Mouse (Mus musculus) c-Kit-negative CD71-positive TER-119-positive erythroid progenitor cells, embryonic 14.5 days (primary cell): Measurements from ENCODE around the gene Lbhd2.

Source experiments
- DNase-seq: peaks from one replicate; pipeline ENCODE4 v3.0.0-alpha.2; 2013; ENCODE audit warnings: low read depth, low spot score

Lbhd2 gene

DNA sequence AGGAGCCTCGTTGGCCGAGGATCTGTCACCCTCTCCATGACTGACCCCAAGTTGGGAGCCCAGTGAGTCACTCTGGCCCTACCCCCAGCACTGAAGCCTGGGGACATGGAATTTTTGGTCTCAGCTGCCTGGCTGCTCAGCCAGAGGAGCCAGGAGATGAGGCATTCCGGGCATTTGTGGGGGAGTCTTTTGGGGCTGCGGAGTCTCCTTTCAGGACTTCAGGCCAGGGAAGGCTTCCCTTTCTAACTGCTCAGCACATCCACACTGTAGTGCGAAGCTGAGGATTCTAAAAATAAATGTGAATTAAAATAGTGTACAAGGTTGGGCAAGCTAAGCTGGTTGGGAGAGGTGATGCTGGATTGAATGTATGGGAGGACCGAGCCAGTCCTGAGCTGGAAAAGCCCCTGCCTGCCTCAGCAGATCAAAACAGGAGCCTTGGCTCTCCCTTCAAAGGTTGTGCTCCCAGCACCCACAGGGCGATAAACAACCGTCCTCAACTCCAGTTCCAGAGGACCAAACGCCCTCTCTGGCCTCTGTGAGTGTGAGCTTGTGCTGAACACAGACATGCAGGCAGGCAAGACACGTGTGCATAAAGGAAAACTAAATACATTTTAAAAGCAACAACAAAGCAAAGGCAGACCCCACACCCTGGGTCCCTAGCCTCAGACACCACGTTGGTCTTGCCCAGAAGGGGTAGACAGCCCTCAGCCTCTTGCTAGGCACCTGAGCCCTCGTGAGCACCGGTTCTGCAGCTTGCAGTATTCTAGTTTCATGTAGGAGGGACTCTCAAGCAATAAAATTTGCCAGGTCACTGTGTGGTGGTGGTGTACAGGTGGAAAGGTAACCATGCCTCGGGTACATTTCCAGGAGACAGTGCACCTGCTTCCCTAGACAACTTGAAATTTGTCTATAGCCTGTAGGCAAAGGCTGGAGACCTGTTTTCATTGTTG lies 24.5 kb downstream of the Lbhd2 start:
- DNase-seq, result no peak

DNA sequence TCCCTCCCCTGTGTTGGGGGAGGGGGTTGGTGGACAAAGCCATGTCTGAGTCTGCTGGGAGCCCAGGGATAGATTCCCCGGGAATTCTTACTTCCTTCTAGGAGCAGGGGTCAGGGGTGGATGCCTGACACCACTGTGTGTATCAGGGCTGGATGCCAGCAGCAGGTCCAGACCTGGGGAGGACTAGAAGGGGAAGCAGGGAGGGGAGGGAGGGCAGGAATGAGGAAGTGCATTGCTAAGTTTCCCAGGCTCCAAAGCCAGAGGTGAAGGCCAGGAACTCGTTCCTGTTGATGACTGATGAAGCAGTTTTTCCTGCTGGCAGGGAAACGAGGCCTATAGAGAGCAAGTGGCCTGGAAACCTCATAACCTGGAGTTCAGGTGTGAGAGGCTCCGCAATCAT lies 25.5 kb downstream of the Lbhd2 start:
- DNase-seq, result no peak

DNA sequence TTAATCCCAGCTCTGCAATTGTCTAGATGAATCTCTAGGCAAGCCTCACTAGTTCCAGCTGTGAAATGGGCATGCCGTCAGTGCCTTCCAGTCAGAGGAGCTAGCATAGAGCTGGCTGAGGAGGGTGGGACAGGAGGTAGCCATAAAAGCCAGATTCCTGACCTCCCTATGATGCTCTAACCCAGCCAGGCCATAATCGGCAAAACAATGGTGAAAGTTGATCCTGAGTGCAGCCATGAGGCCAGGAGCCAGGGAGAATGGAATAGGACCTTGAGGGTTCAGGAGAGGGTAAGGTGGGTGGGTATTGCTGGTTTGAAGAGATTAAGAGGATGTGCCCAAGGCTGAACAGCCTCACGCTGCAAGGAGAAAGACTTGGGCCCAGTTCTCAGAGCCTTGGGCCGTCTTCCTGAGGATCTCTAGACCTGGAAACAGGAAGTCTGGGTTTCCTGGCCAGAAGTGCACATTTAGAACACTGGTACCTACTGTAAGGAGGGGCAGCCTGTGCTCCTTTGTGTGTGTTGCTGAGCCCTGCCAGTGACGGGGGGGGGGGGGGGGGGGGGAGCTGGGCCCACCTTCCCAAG lies 26.2 kb downstream of the Lbhd2 start:
- DNase-seq, result no peak

DNA sequence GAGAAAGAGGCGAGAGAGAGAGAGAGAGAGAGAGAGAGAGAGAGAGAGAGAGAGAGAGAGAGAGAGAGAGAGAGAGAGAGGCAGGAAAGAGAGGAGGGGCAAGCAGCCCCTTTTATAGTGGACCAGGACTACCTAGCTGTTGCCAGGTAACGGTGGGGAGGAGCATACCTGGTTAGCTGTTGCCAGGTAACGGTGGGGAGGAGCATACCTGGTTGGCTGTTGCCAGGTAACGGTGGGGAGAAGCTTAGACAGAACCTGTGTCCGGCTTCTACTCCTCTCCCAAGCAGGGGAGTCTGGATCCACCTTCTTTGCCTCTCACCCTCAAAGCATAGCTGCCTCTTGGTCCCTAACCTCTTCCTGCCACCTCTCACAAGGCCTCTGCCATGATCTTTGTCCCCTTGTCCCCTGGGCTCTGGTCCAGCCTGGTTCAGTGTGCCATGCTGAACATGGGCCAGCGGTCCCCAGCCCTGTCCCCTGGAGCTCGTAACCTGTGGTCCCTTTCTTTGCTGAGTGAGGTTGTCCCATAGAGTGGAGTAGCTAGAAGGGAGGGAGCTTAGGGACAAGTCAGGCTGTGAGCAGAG lies 27.6 kb downstream of the Lbhd2 start:
- no peak for DNase-seq

DNA sequence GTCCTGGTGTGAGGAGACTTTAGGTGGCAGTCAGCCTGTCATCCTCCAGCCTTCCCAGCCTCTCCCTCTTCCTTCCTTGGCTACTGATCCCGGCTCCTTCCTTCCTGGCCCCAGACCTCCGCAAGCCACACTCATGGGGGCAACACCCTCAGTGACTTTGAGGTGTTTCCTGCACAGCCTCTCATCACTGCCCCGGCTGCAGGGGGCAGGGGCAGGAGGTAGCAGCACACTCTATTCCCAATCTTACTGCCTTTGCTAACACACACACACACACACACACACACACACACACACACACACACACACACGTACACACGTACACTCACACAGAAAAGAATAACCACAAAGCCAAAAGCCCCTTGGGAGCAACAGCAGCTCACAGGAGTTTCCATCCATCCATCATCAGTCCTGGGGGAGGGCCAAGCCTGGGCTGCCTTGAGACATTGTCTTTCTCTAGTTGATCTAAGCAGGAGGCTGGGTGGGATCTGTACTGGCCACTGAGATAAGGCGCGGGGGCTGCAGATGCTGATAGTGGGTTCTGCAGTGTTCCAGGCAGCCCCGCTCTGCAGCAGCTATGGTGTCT lies 28.2 kb downstream of the Lbhd2 start:
- DNase-seq, result no peak

DNA sequence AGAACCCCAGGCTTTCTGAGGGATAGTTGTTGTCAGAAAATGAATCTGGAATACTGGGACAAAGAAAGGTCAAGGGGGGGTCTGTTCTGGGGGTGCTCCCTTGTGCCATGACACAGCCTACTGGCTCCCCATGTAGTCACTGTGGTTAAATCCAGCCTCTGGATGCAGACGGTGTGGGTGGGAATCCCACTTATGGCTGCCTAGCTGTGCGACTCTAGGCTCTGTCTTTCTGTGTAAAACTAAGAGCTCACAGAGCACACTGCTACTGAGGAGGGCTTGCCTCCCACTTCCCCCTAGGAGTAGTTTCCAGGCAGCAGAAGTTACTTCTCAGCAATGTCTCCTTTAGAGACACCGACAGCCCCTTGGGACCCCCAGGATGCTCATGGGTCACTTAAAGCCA lies 29.6 kb downstream of the Lbhd2 start:
- no peak for DNase-seq

DNA sequence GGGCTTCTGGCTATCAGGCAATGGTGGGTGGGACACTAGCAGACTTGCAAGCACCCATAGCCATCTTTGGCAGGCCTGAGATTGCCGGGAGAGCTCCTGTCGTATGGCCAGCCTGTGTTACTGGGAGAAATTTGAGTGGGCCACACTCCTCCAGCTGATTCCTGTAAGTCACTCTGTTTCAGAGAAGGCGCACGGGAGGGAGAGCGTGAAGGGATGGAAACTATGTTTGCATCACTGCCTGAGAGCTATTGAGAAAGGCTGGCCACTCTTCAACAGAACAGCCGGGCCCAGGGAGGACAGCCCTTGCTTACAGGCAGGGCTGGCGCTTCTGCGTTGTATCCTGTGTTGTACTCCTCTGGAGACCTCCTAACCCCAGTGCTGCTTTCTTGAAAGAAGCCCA lies 30.0 kb downstream of the Lbhd2 start:
- DNase-seq, result no peak

DNA sequence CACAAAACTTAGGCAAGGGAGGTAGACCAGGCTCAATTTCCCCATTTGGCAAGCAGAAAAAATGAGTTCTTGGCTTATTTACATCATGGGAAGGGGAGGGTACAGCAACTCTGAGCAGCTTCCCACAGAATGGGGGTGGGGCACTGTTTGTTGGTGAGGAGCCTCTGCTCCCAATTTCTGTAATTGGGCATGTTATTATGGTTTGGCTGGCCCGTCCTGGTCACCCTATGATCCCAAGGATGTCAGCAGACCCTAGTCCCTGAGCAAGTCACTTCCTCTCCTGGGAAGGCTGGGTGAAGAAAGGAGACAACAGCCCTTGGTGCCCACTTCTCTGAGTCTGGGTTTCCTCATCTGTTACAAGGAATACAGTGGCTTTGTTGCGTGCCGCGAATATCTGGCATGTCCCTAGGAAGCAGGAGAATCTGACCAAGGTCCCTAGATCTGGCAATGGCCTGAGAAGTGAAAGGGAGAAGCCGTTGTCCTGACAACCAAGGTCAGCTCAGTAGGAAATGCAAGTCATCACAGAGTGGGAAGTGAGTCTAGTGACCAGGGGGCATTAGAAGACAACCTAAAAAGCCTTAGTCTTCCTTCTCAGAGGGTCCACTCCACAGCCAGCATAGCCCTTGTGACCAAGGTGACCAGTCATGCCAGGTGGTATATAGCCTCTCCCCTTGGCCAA lies 30.8 kb downstream of the Lbhd2 start:
- no peak for DNase-seq

DNA sequence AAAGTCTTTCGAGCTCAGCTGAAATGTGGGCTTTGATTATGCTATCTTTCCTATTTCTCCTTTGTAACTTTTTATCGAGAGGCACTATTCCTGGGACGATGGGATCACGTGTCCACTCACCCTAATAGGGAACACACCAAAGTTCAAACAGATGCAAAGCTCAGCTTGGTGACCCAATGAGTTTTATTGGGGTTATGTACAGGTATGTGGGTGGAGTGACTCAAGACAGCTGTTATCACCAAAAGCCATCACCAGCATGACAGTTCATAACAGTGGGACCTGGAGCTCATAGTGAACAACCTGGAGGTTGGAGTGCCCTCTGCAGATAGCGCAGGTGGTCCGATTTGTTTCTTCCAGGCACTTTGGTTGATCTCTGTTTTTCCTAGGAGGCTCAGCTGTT lies 32.2 kb downstream of the Lbhd2 start:
- DNase-seq, result no peak

DNA sequence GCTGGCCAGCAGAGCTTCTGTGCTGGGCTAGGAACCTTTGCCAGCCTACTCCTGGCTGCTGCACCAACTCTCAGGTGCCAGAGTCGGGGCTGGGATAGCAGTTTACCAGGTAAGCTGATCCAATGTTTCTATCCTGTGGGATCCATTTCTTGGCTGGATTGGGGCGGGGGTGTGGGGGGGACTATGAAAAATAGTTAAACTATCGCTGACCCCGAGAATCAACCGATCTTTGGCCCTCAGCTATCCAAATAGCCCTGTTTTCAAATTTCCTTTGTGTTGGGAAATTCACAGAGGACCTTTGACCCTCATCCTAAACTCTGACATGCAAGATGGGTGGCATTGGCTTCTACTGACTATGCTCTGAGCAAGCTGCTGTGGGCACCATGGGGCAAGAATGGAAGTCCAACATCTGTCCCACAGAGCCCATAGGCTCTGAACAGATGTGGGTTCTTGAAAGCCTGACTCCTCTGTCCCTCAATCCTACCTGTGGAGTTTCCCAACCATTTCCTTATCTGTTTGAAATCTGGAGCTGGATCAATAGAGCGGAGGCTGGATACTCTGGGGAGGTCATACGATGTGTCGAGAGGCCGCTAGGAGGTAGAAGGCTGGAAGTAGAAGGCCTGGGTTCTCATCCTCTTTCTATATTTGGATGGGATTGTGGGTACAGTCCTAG lies 34.2 kb downstream of the Lbhd2 start:
- DNase-seq, result no peak

DNA sequence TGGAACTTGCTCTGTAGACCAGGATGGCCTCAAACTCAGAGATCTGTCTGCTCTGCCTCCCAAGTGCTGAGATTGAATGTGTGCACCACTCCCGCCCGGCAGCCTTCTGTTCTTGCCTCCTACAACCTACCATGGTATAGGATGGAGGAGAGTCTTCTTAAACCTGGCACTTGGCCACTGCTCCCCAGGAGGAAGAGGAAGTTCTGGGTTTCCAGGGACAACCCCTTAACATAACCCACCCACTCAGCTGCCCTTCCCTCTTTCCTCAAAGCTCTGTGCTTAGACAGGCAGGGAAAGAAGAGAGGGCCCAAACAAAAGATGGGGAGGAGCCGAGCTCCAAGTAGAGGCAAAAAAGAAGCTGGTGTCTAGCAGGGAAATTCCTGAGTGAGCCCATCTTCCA lies 34.9 kb downstream of the Lbhd2 start:
- no peak for DNase-seq

DNA sequence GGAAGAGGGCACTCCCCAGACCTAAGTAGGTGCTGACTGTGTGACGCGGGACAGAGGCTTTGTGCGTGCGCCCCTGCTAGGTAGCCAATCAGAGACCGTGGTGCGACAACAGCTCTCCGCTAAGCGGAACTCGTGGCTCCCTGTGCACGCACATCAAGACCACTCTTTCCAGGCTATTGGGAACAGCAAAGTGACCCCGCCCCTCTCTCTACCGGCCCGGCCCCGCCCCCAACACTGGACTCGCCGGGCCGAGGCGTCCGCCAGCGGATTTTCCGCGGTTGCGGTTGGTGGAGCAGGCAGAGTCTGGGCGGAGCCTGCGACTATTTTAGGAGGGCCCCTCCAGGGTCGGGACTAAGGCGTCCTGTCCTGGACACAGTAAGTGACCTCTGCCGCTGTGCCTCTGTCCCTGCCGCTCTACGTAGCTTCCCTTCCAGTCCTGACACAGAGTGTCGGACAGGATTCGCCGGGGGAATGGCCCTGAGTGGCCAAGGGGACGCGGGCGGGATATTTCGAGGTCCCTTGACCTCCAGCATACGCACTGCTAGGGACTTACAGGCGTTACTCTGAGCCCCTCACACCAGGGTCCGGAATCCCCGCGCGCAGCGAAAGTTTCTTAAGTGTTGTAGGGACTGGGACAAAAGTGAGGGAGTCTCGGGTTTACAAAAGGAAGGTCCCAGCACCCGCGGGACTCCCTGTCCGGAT lies 35.9 kb downstream of the Lbhd2 start, which contains the start of gene Tnfaip2:
Tnfaip2 (plus strand) TSS at position 161 of the 702 bp plus-strand sequence.
- DNase-seq, result peak; percentile 80

DNA sequence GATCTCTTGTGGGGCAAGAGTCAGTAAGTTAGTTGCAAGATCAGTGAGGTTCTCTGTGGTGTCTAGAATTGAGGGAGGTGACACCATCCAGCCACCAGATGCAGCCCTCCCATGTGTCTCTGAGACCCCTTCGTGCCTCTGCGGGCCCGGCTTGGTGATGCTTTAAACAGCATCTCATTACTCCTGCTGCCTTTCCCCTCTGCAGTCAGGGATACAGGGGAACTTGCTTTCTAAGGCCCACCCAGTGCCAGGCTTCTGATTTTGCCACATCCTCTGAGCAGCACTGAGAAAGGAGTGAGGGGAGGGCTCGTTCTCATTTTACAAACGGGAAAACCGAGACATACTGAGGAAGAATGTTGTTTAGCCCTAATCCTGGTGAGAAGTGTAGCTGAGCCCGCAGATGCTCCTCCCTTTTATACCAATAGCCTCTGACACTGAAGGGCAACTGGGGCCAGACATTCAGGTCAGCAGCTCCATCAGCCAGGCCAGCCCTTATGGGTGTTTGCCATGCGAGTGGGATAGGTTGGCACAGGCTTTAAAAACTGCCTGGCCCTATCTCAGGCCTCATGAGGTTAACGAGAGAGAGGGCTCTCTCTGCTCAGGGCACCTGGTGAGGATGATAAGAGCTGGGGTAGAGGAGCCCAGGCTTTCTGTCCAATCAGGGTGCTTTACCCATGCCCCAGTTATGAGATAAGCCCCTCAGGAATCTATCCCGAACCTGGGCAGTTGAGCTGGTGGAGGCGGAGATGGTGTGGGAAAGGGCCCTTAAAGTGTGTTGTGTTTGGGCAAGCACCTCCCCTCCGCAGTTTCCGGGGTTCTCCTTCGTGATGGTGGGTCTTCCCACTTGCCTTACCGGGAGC lies 36.6 kb downstream of the Lbhd2 start:
- peak; percentile 93 for DNase-seq

DNA sequence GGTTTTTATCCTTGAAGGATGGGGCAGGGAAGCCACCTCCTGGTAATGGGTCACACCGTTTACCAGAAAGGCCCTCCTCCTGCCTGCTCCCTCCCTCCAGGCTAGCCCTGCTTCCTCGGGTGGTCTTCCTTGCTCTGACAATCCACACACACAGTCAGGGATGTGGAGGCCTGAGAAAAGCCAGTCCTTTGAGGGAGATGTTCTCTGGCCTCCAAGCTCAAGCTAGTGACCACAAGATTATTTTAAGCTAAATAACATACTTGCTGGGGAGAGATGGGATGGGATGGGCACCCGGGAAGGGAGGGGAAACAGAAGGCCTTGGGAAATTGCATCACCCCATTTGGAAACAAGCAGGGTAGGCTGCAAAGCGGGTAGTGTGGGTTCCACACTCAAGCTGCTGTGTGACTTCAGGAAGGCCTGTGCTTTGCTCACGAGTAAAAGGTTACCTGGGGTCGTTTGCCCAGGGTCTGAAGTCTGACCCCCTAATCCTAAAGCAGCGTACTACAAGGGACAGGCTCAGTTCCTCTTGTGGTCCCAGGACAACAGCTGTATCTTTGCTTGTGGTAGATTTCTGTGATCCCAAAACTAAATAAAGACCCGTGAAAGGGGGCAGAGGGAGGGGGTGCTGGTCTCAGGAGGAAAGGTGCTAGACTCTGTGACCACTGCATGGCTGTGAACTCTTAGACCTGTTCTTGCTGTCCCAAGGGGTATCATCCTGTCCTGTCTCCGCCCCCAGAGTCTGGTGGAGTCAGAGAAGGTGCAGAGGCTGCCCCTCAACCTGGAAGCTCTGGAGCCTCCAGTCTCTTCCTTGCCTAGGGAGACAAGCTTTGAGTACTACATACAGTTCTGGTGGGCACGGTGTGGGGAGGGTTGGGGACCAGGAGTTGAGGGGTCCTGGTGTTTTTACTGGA lies 37.6 kb downstream of the Lbhd2 start:
- DNase-seq, result no peak

DNA sequence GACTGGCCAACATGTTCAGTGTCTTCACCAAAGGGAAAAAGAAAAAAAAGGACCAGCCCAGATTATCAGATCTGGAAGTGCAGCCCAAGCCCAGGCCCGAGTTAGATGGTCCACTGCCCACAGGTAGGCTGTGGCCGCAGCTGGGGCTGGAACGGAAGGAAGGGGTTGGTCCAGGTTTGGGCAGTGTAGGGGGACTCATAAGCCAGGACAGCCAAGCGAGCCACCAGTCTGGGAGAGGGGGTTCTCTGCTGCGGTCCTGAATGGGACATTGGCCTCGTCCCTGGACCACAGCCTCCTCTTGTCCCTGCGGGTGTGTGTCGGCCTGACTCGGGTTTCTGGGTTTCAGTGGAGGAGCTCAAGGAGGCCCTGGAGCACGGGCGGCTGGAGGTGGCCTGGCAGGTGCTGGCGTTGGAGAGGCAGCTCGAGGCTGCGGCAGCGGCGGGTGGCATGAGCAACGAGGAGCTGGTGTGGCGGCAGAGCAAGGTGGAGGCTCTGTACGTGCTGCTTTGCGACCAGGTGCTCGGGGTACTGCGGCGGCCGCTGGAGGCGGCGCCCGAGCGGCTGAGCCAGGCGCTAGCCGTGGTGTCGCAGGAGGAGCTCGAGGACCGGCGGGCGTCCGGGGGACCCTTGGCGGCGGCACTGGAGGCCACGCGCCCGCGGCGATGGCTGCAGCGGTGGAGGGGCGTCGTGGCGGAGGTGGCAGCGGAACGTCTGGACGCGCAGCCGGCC lies 38.7 kb downstream of the Lbhd2 start:
- no peak for DNase-seq

DNA sequence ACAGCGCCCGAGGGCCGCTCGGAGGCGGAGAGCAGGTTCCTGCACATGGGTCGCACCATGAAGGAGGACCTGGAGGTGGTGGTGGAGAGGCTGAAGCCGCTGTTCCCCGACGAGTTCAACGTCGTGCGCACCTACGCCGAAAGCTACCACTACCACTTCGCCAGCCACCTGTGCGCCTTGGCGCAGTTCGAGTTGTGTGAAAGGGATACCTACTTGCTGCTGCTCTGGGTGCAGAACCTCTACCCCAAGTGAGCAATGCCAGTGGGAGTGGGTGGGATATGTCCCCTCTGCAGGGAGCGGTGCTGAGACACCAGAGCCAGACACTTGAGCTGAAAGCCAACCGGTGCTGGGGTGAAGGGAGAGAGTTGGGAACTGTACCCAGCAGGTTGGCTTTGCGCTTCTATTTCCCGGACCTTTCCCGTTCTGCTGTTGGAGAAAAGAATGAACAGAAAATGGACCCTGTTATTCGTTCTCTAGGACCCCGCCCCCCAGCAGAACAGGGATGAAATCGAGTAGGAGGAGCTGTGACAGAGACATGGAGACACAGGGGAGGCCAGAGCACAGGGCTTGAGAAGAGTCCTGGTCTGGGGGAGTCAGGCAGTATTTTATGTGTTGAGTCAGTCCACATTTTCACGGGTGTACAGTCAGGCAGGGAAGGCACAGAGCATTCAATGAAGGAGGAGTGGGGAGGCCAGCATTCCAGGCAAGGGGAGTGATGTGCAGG lies 39.4 kb downstream of the Lbhd2 start:
- no peak for DNase-seq

DNA sequence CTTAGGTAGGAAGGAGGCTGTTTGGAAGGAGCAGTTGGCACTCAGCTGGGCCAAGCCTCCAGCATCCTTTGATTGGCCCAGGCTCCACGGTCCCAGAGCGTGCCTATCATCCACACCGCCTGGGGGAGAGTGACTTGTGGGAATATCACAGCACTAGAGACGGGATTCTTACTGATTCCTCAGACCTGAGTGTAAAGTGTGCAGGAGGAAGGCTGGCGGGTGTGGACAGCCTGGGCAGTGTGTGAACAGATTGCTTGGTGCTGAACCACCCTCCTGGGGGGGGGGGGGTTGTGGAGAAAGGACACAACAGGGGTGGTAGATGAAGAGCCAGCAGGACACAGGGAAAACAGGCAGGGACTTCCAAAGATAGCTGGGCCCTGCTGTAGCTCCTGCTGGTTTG lies 40.1 kb downstream of the Lbhd2 start:
- DNase-seq, result no peak
